Mouse (Mus musculus): ENCODE data around the gene Col5a3.

Col5a3 gene

DNA sequence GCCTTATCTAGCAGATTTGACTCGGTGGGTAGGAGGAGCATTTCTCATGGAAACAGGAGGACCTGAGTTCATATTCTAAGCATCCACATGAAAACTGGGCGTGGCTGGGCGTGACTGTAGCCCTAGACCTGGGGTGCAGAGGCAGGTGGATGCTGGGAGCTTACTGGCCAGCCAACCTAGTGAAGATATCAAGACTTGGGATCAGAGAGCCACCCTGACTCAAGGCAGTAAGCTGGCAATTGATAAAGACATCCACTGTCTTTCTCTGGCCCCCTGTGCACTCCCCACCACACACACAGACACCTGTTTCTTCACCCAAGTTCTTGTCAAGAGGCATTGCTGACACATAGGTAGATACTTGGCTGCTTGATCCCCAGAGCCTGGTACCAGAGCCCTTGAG lies 66.3 kb downstream of the Col5a3 start:
- no peak for ATAC-seq (ENCODE audit: low TSS enrichment)

DNA sequence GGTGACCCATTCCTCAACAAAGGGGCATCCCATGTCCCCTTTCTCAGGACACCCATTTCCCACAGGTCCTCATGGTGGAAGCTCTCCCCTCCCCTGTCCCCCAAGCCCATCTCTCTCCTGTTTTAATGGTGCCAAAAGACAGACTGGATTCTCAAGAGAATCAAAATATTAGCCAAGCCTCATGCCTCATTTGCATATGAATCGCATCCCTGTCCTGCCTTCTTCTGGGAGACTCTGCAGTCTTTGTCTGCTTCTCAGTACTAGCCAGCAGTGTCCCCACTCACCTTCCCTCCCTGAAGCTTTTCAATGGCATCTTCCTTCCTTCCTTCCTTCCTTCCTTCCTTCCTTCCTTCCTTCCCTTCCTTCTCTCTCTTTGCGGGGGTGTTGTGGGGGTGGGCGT lies 67.2 kb downstream of the Col5a3 start:
- no peak for ATAC-seq (ENCODE audit: low TSS enrichment)

DNA sequence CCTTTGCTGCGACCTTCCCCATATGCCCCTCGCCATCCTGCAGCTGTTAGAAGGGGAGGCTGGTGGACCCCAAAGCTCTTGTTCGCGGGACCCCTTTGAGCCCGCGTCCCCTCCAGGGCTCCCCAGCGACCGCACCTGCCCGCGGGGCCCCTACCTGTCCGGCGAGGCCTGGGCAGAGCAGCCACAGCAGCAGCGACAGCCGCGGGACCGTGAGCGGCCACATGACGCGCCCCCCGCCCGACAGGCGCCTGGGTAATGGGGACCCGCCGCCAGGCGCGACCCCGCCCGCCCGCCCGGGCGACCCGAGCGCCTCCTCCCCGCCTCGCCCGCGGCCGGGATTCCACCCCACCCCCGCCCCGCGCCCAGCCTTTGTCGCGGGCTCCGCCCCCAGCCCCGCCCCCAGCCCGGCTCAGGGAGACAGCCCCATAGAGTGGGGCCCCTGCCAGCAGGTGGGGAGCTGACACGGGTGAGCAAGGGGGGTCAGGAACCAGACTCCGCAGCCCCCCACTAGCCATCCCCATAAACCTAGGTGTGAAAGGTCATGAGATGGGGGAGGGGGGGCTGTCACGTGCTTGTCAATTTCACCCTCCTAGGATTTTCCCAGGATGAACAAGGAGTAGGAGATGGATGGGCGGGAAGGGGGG lies 68.7 kb downstream of the Col5a3 start, which contains the start of gene Olfm2:
Gene Olfm2, minus strand, starts transcription at position 333 of the 644 bp plus-strand sequence.
- no peak for ATAC-seq (ENCODE audit: low TSS enrichment)

DNA sequence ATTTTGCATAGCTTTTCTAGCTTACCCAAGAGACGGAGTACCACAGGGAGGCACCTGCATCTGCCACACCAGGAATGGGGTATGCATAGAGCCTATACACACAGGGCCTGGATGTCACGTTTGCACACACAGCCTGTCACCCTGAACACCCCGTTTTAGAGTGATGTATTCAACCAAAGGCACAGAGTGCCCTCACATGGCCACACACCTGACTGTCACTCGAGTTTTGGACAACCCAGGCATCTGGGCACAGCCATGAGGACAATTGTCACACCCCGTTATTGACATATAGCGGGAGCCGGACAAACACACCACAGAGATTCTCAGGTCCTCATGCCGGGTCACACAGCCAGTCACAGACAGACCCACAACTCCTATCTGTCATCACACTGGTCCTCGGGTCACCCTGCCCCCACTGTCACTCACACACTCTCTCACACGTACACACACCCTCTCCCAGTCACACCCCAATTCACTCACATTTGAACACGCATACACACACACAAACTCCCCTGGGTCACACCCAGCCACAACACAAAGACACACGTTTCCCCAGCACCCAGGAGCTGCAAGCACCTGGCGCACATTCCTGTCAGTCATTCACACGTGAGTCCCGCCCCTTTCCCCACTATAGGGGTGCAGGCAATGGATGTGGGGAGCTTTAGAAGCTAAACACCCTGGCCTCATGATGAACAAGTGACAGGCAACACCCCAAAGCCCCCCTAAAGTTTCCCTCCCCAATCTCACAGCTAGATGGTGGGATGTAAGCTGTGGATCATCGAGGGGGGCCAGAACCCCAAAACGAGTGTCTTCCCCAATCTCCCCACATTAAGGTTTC lies 69.5 kb downstream of the Col5a3 start:
- no peak for ATAC-seq (ENCODE audit: low TSS enrichment)

DNA sequence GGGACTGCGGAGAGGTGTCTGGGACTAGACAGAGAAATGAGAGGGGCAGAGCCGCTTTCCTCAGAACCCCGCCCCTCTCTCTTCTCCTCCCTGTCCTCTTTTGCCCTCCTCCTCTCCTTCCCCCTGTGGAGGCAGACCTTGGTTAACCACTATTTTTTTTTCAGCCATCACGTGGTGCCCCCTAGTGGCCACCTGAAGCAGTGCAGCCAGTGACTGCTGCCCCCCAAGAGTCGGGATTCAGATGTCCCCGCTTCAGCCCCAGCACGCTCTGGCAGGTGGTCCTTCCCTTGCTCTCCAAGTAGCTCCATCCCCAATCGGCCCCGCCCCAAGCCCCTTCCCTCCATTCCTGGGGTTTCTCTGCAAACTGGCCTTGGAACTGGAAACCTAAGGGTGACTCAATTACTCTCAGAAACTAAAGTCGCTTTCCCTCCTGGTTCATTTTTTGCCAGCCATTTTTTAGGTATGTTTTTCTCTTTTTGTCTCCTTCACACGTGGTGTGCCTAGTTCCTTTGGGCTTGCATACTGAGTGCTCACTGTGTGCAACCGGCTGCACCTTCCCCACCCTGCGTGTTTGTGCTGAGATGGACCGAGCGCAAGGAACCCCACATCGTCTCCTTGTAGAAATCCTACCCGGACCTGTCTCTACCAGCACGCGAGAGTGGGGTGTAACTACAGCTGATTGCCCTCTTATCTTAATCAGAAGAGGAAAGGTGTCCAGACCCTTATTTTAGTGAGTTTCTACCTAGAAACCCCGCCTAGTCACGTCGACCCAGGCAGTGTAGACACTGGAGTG lies 70.7 kb downstream of the Col5a3 start:
- ATAC-seq (ENCODE audit: low TSS enrichment), result 0 out of 2 replicates have a peak, but pooled peaks have one; percentile 9

DNA sequence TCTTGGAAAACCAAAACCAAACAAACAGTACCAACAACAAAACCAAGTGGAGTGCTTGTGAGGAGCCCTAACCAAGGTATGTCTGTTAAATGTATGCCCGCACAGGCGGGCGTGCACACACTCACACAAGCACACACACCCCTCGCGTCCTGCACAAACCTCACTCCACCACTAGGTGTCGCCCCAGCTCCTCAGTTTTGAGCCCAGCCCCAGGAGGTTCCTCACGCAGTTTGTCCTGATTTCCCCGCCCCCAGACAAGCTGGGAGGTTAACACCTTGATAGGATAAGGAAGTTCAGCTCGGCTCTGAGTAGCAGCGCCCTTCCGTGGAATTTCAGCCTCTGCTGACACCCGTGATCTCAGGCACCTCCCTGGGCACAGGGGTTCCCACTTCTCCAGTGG lies 74.5 kb downstream of the Col5a3 start:
- ATAC-seq (ENCODE audit: low TSS enrichment), result peak; percentile 75

DNA sequence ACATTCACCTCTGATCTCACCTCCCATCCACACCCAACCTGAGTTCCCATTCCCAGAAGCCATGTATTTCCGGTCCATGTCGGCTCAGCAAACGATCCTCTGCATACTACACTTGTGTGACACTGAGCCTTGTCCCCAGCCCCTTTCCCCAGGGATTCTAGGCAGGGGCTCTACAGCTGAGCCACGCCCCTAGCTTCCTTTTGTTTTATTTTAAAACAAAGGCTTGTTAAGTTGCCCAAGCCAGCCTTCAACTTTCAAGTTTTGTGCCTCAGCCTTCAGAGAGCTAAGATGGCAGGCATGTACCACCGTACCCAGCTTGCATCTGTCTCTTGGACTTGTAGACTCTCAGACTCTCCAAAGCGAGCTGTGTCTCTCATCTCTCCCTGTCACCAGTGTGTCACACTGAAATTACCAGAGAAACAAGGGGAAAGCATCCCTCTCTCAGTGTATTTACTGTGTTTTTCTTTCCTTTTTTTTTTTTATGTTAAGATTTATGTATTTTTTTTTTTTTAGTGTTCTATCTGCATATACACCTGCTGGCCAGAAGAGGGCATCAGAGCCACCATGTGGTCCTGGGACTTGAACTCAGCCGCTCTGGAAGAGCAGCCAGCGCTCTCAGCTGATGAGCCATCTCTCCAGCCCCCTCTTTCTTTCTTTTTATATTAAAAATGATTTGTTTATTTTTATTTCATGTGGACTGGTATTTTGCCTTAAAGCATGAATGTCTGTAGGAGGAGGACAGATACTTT lies 76.4 kb downstream of the Col5a3 start:
- ATAC-seq (ENCODE audit: low TSS enrichment), result no peak

DNA sequence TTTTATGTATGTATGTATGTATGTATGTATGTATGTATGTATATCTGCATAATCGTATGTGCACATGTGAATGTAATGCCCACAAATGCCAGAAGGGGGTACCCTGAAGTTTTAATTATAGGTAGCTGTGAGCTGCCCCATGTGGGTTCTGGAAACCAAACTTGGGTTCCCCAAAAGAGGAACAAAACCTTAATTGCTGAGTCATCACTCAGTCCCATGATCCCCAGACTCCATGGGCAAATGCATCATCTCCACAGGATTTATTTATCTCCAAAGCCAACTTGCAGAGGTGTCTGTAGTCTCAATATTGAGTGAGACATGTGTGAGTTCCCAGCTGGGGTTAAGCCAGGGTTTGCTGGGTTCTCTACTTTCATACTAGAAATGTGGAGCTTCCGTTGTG lies 77.6 kb downstream of the Col5a3 start:
- ATAC-seq (ENCODE audit: low TSS enrichment), result no peak

DNA sequence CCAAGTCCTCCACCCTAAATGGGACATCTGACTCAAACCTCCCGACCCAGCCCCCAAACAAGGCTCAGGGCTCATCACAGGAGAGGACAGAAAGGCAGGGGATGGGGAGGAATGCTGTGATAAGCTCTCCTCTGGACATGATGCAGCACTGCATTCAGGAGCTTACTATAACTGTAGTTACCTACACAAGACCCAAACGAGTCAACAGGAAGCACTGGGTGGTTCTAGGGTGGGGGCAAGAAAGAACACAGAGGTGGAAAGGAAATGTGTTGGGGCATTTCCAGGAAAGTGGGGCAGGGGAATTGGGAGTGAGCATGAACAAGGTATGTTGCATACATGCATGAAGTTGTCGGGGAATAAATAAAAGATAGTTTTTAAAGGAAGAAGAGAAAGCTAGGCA lies 80.2 kb downstream of the Col5a3 start:
- no peak for ATAC-seq (ENCODE audit: low TSS enrichment)

DNA sequence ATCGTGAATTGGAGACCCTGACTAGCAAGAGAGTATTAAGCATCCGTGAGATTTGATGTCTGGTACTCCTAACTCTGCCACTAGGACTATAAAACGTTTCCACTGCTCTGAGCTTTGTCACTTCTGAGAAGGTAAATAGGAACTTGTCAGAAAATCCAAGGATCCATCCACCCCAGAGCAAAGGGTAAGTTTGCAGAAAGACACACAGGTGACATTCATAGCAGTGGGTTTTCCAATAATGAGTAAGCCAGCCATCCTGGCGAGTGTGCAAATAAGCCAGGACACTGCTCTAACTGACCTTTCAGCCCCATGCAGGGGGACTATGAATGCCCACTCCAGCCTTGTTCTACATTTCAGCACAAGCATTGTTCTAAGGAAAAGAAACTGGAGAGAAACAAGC lies 83.1 kb downstream of the Col5a3 start:
- no peak for ATAC-seq (ENCODE audit: low TSS enrichment)

DNA sequence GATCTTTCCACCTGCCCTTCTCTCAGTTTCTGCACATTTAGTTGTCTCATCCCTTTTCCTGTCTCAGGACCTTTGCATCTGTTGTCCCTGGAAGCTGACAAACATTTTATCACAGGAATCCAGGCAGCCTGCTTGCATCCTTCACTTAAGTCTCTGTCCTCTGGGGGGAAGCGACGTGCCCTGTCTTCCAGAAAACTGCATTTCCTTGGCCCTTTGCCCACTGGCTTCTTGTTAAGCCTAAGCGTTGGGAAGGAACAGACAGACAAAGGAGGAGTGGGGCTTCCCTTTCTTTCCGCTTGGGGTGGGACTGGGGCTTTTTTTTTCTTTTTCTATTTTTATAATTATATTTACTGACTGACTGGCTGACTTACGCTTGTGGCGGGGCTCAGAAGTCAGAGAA lies 85.4 kb downstream of the Col5a3 start:
- no peak for ATAC-seq (ENCODE audit: low TSS enrichment)

DNA sequence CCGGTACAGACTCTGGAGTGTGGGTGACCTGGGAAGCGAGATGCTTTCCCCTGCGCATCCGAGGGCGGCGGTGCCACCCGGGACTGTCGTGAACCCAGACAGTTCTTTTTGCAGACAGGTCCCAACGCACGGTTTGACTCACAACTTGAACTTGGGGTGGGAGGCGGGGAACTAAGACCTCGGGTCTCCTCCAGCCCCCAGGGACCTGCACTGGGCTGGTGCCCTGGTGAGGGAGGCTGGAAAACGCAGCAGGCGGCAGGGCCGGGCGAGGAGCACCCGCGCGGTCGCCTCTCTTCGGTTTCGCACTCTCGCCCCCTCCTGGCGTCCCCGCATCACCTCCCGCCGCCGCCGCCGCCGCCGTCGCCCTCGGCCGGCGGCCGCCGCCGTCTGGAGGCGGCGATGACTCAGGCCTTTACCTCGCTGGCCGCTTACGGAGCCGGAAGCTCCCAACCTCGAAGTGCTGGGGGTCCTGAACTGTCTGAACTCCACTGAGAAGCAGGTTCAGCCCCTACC lies 87.2 kb downstream of the Col5a3 start:
- ATAC-seq (ENCODE audit: low TSS enrichment), result peak; percentile 39

DNA sequence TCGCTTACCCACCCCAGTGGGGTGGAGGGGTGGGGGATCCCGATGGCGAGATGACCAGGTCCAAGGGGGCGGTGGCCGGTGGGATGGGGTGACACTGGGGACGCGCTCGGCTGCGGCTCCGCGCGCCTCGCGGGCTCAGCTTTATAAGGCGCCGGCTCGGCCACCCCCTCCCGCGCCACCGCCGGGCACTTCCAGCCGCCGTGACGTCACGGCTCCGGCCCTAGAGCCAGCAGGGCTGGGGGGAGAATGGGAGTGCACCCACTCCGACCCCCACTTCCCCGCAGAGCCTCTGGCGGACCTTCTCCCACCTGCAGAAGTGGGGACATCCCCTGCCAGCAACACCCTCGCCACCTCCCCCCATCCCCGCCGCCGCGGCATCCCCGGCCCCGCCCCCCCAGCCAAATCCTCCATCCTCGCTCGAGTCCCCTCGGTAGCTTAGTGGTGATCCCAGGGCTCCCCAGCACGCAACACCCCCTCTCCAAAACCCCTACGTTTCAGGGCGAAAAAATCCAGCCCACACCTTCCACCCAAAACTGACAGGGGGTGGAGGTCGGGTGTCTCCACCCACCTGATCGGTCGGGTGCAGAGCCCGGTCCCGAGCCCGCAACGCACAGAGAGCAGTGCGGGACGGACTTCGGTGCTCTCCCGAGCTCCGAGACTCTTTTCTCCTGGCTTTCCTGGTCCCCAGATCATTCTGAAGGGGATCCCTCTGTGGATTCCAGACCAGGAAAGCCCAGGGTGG lies 87.8 kb downstream of the Col5a3 start:
- ATAC-seq (ENCODE audit: low TSS enrichment), result peak; percentile 28; the same call in 1 of the 2 replicates

DNA sequence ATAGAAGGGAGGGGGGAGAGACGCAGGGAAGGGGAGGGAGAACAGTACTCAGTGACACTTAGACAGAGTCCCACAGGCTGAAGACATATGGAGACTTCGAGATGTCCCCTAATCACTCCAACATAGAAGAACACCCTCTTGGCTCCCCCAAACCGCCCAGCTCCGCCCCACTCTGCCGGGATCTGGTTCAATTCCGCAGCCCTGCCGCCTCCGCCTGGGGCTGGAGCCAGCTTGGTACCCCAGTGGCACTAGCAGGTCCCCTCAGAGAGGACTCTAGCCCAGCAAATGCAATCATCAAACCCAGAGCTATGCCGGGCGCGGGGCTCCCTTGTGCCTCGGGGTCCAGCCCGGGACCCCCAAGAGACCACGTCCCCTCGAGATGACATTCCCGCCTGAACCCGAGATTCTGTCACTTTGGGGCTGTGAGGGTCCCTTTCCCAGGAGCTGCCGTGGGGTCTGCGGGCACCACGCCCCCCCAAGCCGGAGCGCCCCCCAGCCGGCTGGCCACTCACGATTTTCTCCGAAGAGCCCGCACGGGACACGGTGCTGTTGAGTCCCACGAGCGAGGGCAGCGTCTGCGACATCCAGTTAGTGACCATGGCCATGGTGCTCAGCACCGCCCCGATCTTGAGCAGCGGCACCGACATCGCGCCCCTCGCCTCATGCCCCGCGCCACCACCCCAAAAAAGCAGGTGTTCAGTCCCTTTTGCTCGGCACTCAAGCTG lies 88.6 kb downstream of the Col5a3 start:
- peak; percentile 58 for ATAC-seq (ENCODE audit: low TSS enrichment)

DNA sequence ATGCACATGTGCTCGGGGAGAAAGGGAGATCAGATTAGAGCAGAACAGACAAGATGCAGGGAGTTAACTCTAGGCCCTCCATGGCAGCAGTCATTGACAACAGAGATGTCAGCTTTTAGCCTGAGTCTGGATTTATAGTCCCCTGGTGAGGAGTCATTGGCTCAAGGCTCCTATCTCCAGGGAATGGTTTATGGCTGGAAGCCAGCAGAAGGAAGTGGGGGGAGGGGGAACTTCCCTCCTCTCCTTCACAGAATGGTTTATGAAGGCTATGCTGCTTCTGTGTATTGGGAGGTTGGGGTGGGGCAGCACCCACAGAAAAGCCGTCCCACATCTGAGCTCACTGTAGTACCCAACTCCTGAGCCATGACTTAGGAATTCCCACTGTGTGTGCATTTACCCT lies 93.3 kb downstream of the Col5a3 start:
- no peak for ATAC-seq (ENCODE audit: low TSS enrichment)
